Mouse (Mus musculus): Measurements from ENCODE around the gene Enah.

DNA sequence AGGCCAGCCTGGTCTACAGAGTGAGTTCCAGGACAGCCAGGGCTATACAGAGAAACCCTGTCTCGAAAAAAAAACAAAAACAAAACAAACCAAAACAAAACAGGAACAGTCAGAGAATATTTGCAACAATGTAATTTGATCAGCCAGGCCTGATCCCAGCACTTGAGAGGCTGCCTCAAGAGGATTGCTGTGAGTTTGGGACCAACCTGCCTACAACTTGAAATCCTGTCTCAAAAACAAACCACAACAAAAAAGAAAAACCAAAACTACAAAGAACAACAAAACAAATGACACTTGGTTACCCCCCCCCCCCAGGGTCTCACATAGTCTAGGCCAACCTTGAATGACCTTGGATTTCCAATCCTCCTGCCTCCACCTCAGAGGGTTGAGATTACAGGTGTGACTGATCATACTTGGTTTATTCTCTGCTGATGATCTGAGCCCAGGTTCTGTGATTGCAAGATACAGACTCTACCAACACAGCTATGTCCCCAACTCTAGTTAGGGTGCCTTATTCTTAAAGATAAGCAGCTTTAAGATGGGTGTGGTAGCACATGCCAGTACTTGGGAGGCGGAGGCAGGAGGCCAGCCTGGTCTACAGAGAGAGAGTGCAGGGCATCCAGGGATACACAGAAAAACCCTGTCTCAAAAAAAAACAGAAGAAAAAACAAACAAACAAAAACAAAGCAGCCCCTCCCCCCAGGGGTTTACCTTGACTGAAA is 158.4 kb downstream of the Enah start:
- TF ChIP-seq POLR2A (IDR thresholded peaks at IDR 0.05; ENCODE audit: borderline replicate concordance, extremely low read depth, insufficient read depth, insufficient read length, poor library complexity, severe bottlenecking): no peak
- TF ChIP-seq CTCF (IDR thresholded peaks at IDR 0.05; ENCODE audit: borderline replicate concordance, extremely low read depth, insufficient read depth, insufficient read length): no peak
